Mouse (Mus musculus) ES-E14 (cell line): ENCODE data around the gene Cryz. TPM values are rescaled to one million over a fixed set of nuclear protein-coding genes. Genes with fewer than 3 reads are reported as not detected.

Source experiments
- DNase-seq: peaks from one replicate; pipeline ENCODE4 v3.0.0-alpha.2; 2013; ENCODE audit warnings: low read depth, low spot score
- H3K27ac ChIP-seq: 2 replicates; pipeline ENCODE4 v1.5.1; 2012; ENCODE audit warnings: low read depth, mild to moderate bottlenecking, low read length, moderate library complexity, mixed read lengths; ENCODE audit not compliant: poor library complexity, insufficient read depth, severe bottlenecking
- H3K36me3 ChIP-seq: 2 replicates; pipeline ENCODE4 v1.6.1; 2012; ENCODE audit warnings: mild to moderate bottlenecking, low read length, moderate library complexity, mixed read lengths; ENCODE audit not compliant: control insufficient read depth, poor library complexity, insufficient read depth, severe bottlenecking
- H3K4me1 ChIP-seq, 2 experiments: fragments of 150-350 bp in 1 of 2; sonication (generic) in 1 of 2; 2 replicates each; pipeline ENCODE4 v1.6.1; 2012; ENCODE audit warnings: low read length in 2 of 2, mild to moderate bottlenecking in 1 of 2, mixed read lengths in 1 of 2; ENCODE audit not compliant: control insufficient read depth in 2 of 2, insufficient read depth in 2 of 2, poor library complexity in 1 of 2
- H3K4me3 ChIP-seq, 2 experiments: fragments of 150-350 bp in 1 of 2; sonication (generic) in 1 of 2; 2 replicates each; pipeline ENCODE4 v1.5.1; 2012; ENCODE audit warnings: low read length in 2 of 2, low read depth in 1 of 2, mild to moderate bottlenecking in 1 of 2, mixed read lengths in 1 of 2; ENCODE audit not compliant: insufficient read depth in 1 of 2, poor library complexity in 1 of 2, severe bottlenecking in 1 of 2
- H3K9ac ChIP-seq: 2 replicates; pipeline ENCODE4 v1.6.1; 2012; ENCODE audit warnings: low read depth, mild to moderate bottlenecking, low read length, mixed read lengths; ENCODE audit not compliant: poor library complexity, insufficient read depth, severe bottlenecking
- H3K9me3 ChIP-seq: fragments of 150-350 bp; sonication (generic); 2 replicates; pipeline ENCODE4 v1.6.1; 2012; ENCODE audit warnings: low read depth, mild to moderate bottlenecking, low read length; ENCODE audit not compliant: control insufficient read depth, insufficient read depth
- CHD2 ChIP-seq: IDR thresholded peaks from 2 replicates; pipeline ENCODE4 v1.6.1; 2014; ENCODE audit warnings: mild to moderate bottlenecking, low read depth, low read length, inconsistent platforms
- HCFC1 ChIP-seq: IDR thresholded peaks from 2 replicates; pipeline ENCODE4 v1.6.1; 2012; ENCODE audit warnings: low read length, inconsistent platforms, borderline replicate concordance; ENCODE audit not compliant: insufficient read depth
- MAFK ChIP-seq: IDR thresholded peaks from 2 replicates; pipeline ENCODE4 v1.6.1; 2014; ENCODE audit warnings: mild to moderate bottlenecking, low read depth, low read length, inconsistent platforms; ENCODE audit not compliant: insufficient read depth
- ZC3H11A ChIP-seq: IDR thresholded peaks from 2 replicates; pipeline ENCODE4 v1.6.1; 2012; ENCODE audit warnings: low read depth, mild to moderate bottlenecking, inconsistent platforms, low read length, borderline replicate concordance
- ZNF384 ChIP-seq: IDR thresholded peaks from 2 replicates; pipeline ENCODE4 v1.6.1; 2012; ENCODE audit warnings: low read depth, low read length, inconsistent platforms
- in situ Hi-C, 2 experiments: fragments of 600-800 bp; cut with MboI; formaldehyde crosslinking; loops; one replicate each; pipeline ENCODE4 v1.15.1; 2025; ENCODE audit warnings: low sequenced_read_pairs in 2 of 2, inconsistent platforms in 1 of 2; ENCODE audit not compliant: unreplicated experiment in 2 of 2
- total RNA-seq: library from RNA; depleted of rRNA; stranded (reverse); fragments of 300-350 nt; gene quantifications from 2 replicates; pipeline ENCODE4 v1.2.3, GENCODE M21; 2012

Gene Cryz
- total RNA-seq, 1 experiment: 14.5 TPM

DNA sequence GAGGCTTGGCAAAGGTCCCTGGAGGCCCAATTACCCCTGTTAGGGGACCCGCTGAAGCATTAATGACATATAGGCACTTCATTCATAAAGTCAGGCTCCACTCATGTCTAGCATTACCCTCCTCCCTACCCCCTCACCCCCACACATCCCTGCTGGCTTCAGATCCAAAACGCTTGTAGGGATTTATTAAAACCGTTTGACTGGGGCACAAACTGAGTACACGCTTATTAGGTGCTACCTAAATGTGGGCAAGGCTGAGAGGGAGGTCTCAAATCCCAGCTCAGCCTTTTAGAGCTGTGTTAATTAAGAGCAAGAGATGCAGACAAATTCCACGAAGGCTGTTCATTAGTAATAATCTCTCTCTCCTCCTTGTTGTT lies 45.5 kb upstream of the Cryz start:
- TF ChIP-seq HCFC1: no peak
- no peak for TF ChIP-seq ZNF384
- TF ChIP-seq MAFK: no peak
- no peak for TF ChIP-seq CHD2
- TF ChIP-seq ZC3H11A: no peak
- Histone ChIP-seq H3K9ac (no peak overlapping the region), H3K36me3 (no peaks in the 10 kb centered on the region), H3K4me3 (no peak overlapping the region), H3K9me3 (no peaks in the 10 kb centered on the region), H3K27ac (no peak overlapping the region), H3K4me1 (peaks cover 2 to 11% of the 10 kb centered on the region in 2 experiments; a peak in 3 of 4 replicates)
- in situ Hi-C loops: loop anchor here in 1 of 2 experiments (25.0 kb wide), 1 partner anchor 239 kb away; no protein-coding TSS in a partner anchor
- DNase-seq: no peak

DNA sequence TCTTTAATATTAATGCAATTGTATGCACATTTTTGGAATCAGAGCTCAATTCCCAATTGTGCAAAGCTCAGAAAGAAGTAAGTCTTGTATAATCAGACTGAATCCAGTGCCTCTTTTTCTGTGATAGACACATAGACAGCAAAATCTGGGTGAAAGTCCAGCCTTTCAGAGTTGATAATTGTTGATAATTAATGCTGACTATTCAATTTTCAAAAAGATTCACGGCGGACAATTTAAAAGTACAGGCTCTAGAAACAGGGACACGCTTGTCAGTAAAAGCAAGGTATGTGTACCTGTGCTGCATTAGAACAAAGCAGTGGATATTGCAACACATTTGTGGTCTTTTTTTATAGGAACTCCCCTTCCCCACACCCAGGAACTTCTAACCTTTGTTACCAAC lies 34.3 kb upstream of the Cryz start:
- no peaks in the 10 kb centered on the region for H3K36me3 ChIP-seq
- no peak overlapping the region for H3K27ac ChIP-seq
- H3K9ac ChIP-seq: no peak overlapping the region
- H3K4me1 ChIP-seq: no peaks in the 10 kb centered on the region
- no peak for DNase-seq
- in situ Hi-C loops: loop anchor here in 1 of 2 experiments (25.0 kb wide), 1 partner anchor 250 kb away; no protein-coding TSS in a partner anchor
- H3K4me3 ChIP-seq: no peak overlapping the region
- TF ChIP-seq MAFK (peak; percentile 69), CHD2 (no peak)
- H3K9me3 ChIP-seq: no peaks in the 10 kb centered on the region

DNA sequence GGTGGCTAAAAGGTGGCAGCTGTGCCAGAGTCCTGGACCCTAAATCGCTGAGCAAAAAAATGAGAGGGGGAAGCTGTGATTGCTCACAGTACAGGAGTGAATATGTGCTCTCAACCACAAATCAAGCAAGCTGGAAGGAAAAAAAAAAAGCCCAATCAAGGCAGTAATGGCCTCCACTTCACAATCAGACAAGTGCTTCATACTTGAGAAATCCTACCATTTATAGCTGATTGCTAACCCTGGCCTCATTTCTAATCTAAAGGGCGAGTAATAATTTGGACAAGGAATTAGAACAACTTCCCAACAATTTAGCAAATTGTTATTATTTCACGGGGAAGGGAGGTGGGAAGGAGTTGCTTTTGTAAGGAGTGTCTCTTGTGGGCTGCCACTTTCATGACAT lies 31.1 kb upstream of the Cryz start:
- no peak for DNase-seq
- Histone ChIP-seq H3K4me1 (no peaks in the 10 kb centered on the region), H3K36me3 (no peaks in the 10 kb centered on the region), H3K9ac (no peak overlapping the region), H3K27ac (no peak overlapping the region), H3K4me3 (no peak overlapping the region), H3K9me3 (no peaks in the 10 kb centered on the region)
- no peak for TF ChIP-seq ZNF384
- in situ Hi-C loops: loop anchor here in 1 of 2 experiments (25.0 kb wide), 1 partner anchor 253 kb away; no protein-coding TSS in a partner anchor

DNA sequence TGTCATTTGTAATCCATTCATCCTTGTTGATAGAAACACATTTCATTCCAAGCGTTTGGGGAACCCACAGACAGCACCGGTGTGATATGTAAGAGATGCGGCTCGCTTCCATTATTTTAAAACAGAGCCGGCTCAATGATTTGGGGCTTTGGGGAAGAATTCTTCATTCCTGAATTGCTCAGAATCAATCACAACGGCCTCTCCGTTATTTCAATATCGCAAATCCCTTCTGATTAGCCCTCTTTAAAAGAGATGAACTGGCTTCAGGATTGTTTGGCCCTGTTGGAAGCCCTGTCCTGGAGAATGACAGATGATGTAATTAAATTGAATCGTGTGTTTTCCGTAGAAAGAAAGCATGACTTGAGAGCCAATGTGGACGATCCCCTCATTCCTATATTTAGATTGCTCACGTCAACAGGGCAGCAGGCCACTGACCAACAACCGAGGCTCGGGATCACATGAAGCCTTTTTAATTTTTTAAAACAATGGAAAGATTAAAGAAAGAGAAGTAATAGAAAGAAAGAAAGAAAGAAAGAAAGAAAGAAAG lies 26.4 kb upstream of the Cryz start:
- no peak overlapping the region for H3K4me3 ChIP-seq
- no peak overlapping the region for H3K9ac ChIP-seq
- H3K36me3 ChIP-seq: no peaks in the 10 kb centered on the region
- in situ Hi-C loops: loop anchor here (5.0 to 25.0 kb wide), 2 partner anchors 258 to 298 kb away; no protein-coding TSS in a partner anchor
- H3K27ac ChIP-seq: no peak overlapping the region
- H3K9me3 ChIP-seq: no peaks in the 10 kb centered on the region
- peaks cover 0 to 4% of the 10 kb centered on the region in 2 experiments; a peak in 1 of 4 replicates for H3K4me1 ChIP-seq
- TF ChIP-seq HCFC1 (no peak), ZC3H11A (no peak), CHD2 (no peak), MAFK (no peak), ZNF384 (no peak)
- DNase-seq: no peak

DNA sequence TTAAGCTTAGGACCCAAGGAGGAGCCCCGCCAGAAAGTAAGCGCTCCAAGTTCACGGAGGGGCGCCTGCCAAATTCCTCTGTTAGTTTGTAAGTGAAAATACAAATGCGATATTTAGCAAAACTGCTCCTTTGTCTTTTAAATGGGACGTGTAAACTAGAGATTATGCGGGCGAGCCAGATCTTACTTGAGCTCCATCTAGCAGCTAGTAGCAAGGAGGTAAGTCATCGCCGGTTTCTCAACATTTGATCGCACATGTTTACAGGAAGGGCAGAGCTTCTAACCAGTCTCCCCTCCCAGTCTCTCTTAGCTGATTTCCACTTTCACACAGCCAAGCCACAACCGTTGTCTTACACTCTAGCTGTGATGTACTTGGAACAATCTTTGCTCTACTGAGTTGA lies 25.7 kb upstream of the Cryz start:
- Histone ChIP-seq H3K36me3 (no peaks in the 10 kb centered on the region), H3K4me1 (peaks cover 0 to 4% of the 10 kb centered on the region in 2 experiments; a peak in 1 of 4 replicates), H3K9ac (no peak overlapping the region), H3K9me3 (no peaks in the 10 kb centered on the region), H3K4me3 (no peak overlapping the region), H3K27ac (no peak overlapping the region)
- no peak for DNase-seq
- in situ Hi-C loops: loop anchor here (5.0 to 25.0 kb wide), 2 partner anchors 258 to 298 kb away; no protein-coding TSS in a partner anchor
- TF ChIP-seq ZNF384 (no peak), ZC3H11A (no peak), CHD2 (no peak), MAFK (no peak), HCFC1 (no peak)
